Mouse (Mus musculus) liver, embryonic 16.5 days (tissue): ENCODE results near the gene Yif1b. TPM values are rescaled to one million over a fixed set of nuclear protein-coding genes. Genes with fewer than 3 reads are reported as not detected.
A peak's percentile ranks its signal among the peaks of the same experiment; 100 is the strongest.
"Not testable (repeated sequence)": the region's sequence is repeated elsewhere in the genome, so short reads cannot be mapped to it uniquely, and the experiment has no call there.

Source experiments
- ATAC-seq: fragments of 200-750 bp; cut with Nextera tagmentation; 2 replicates; pipeline ENCODE4 v1.8.0; 2017; ENCODE audit warnings: low read depth, mild to moderate bottlenecking, moderate number of reproducible peaks, moderate library complexity
- H3K27ac ChIP-seq: fragments of 300-500 bp; sonication (generic); 2 replicates; pipeline ENCODE4 v1.5.1; 2014; ENCODE audit warnings: mild to moderate bottlenecking, low read length
- H3K27me3 ChIP-seq: fragments of 300-500 bp; sonication (generic); 2 replicates; pipeline ENCODE4 v1.6.1; 2014; ENCODE audit warnings: low read depth, low read length, mixed read lengths; ENCODE audit not compliant: control insufficient read depth, insufficient read depth
- H3K36me3 ChIP-seq: fragments of 300-500 bp; sonication (generic); 2 replicates; pipeline ENCODE4 v1.6.1; 2014; ENCODE audit warnings: mild to moderate bottlenecking; ENCODE audit not compliant: control insufficient read depth, insufficient read depth
- H3K4me1 ChIP-seq: fragments of 300-500 bp; sonication (generic); 2 replicates; pipeline ENCODE4 v1.6.1; 2014; ENCODE audit warnings: low read depth, low read length, mixed read lengths; ENCODE audit not compliant: control insufficient read depth
- H3K4me2 ChIP-seq: fragments of 300-500 bp; sonication (generic); 2 replicates; pipeline ENCODE4 v1.6.1; 2014; ENCODE audit warnings: low read depth, low read length, mixed read lengths
- H3K4me3 ChIP-seq: fragments of 300-500 bp; sonication (generic); 2 replicates; pipeline ENCODE4 v1.5.1; 2014; ENCODE audit warnings: low read depth, mild to moderate bottlenecking, low read length
- H3K9ac ChIP-seq: fragments of 300-500 bp; sonication (generic); 2 replicates; pipeline ENCODE4 v1.6.1; 2014; ENCODE audit warnings: low read depth, low read length
- H3K9me3 ChIP-seq: fragments of 300-500 bp; sonication (generic); replicated peaks from 2 replicates; pipeline ENCODE4 v1.6.1; 2016; ENCODE audit warnings: low read length; ENCODE audit not compliant: control insufficient read depth
- WGBS: fragments of 180-500 bp; shearing (Covaris S2); extraction: QIAGEN DNeasy Blood & Tissue Kit; methylation state at CpG from one replicate; pipeline ENCODE4 v1.1.7; 2014; ENCODE audit not compliant: insufficient replicate concordance; 5-methylcytosine and 5-hydroxymethylcytosine counted together
- polyA plus RNA-seq: library from polyadenylated mRNA; unstranded; fragments of >200 nt; fragmentation: Nextera tagmentation; extraction: Ambion mirVana; gene quantifications from 2 replicates; pipeline ENCODE4 v1.2.1, GENCODE M21; 2015

The Yif1b gene
- polyA plus RNA-seq, 1 experiment from 2014 or later, result 40.3 TPM

DNA sequence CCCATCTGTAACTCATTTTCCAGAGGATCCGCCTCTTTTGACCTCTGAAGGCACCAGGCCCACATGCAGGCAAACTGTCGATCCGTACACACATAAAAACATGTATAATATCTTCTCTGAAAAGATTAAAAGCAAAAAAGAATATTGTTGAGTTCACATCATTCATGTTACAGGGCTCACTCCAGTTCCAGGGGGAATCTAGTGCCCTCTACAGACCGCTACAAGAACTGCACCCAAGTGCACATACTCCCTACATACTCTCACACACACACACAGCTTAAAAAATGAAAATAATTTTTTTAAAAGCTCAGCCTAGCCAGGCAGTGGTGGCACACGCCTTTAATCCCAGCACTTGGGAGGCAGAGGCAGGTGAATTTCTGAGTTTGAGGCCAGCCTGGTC, 3.5 kb upstream of the Yif1b start:
- WGBS, result 76% methylated on average over 5 of the region's 5 CpGs
- no peak for ATAC-seq
- H3K4me3 ChIP-seq, result no peak overlapping the region

DNA sequence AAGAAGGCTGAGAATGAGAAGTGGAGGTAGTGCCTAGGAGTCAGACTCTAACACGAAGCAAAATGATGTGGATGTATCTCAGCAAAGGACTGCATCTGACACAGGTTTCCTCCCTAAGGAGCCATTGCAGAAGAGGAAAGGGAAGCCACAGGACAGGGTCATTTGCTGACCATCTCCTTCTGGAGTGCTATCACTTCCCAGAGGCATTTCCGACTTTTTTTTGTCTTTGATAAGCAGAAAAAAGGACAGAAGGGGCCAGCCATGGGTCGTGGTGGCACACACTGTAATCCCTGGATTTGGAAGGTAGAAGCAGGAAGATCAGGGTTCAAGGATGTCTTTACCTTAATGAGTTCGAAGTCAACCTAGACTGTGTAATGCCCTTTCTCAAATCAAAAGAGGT, 1.5 kb upstream of the Yif1b start:
- WGBS, result 58% methylated on average over 4 of the region's 4 CpGs
- ATAC-seq, result no peak
- Histone ChIP-seq H3K27ac (no peak overlapping the region), H3K27me3 (peaks cover 17% of the 10 kb centered on the region), H3K4me1 (peaks cover 15% of the 10 kb centered on the region), H3K4me3 (no peak overlapping the region), H3K9ac (no peak overlapping the region), H3K4me2 (no peak overlapping the region), H3K9me3 (no peaks in the 10 kb centered on the region), H3K36me3 (no peaks in the 10 kb centered on the region)

More for the DNA sequence above, 3.5 kb upstream of the Yif1b start:
- no peak overlapping the region for H3K9ac ChIP-seq
- H3K27ac ChIP-seq, result no peak overlapping the region
- no peaks in the 10 kb centered on the region for H3K9me3 ChIP-seq
- no peaks in the 10 kb centered on the region for H3K36me3 ChIP-seq
- H3K4me1 ChIP-seq, result peaks cover 15% of the 10 kb centered on the region
- H3K27me3 ChIP-seq, result peaks cover 25% of the 10 kb centered on the region
- no peak overlapping the region for H3K4me2 ChIP-seq

DNA sequence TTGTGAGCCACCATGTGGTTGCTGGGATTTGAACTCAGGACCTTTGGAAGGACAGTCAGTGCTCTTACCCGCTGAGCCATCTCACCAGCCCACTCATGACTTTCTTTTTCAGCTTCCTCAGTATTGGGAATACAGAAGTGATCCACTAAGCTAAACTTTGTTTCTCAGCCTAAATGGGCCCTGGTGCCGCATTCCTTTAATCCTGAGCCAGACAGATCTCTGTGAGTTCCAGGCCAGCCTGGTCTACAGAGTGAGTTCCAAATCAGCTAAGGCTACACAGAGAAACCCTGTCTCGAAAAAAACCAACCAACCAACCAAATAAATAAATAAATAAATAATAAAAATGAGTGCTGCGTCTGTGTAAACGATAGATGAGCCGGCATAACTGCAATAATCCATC, 533 bp upstream of the Yif1b start:
- not testable (repeated sequence) for H3K36me3 ChIP-seq, H3K27me3 ChIP-seq, H3K9me3 ChIP-seq, ATAC-seq
- H3K4me3 ChIP-seq, result peak overlapping the region; percentile 57
- H3K27ac ChIP-seq, result peak overlapping the region; percentile 87
- H3K4me2 ChIP-seq, result peak overlapping the region; percentile 92
- H3K4me1 ChIP-seq, result peaks cover 15% of the 10 kb centered on the region
- WGBS, result 23% methylated on average over 6 of the region's 6 CpGs
- peak overlapping the region; percentile 69 for H3K9ac ChIP-seq

DNA sequence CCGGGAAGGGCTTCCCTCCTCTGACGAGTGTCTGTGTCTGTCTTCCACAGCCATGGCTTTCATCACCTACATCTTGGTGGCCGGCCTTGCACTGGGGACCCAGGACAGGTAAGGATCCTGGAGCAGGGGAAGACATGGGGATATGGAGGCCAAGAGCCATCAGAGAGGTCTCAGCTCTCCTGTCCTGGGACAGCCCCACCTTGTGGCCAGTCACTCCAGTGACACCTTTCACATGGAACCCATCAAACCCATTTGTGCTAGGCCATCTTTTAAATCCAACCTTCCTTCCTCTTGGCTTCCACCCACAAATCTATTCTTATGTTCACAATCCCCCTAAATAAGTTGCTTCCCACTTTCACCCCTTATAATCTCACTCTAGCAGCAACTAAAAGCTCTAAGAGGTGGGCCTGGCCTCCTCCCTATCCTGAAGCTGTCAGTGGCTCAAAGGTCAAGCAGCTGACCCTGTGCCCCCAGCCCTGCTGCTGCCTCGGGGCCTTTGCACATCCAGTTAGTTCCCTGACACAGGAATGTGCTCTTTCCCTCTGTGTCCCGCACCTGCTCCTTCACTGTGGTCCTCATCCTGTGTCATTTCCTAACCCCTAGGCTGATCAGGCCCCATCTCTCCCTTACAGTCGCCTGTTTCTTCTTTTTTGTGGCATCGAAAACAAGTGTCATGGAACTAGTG, 6.7 kb downstream of the Yif1b start:
- H3K36me3 ChIP-seq, result no peaks in the 10 kb centered on the region
- no peak overlapping the region for H3K4me3 ChIP-seq
- H3K4me2 ChIP-seq, result no peak overlapping the region
- no peak overlapping the region for H3K9ac ChIP-seq
- H3K27ac ChIP-seq, result no peak overlapping the region
- WGBS, result 71% methylated on average over 7 of the region's 7 CpGs
- no peaks in the 10 kb centered on the region for H3K27me3 ChIP-seq
- peaks cover 8% of the 10 kb centered on the region for H3K4me1 ChIP-seq
- H3K9me3 ChIP-seq, result no peaks in the 10 kb centered on the region
- ATAC-seq, result no peak

DNA sequence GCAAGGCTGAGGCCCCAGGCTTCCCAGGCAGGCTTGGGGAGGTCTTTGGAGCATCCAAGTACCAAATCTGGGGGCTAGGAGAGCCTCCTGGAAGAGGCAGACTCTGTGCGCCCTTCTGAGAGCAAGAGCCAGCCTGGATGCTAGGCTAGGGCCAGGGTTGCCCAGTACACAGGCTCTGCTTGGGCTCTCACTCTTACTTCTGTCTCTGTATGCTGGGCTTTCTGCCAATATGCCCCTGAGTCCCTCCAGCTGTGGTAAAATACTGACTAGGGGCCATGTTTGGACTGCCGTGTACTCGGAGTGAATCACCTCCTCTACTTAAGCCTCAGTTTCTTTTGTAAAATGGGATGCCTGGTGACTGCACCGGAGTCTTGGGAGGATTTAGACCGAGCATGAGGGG, 7.9 kb downstream of the Yif1b start:
- ATAC-seq, result no peak
- H3K4me3 ChIP-seq, result no peak overlapping the region
- WGBS, result 77% methylated on average over 5 of the region's 5 CpGs
- no peaks in the 10 kb centered on the region for H3K27me3 ChIP-seq
- H3K4me1 ChIP-seq, result peaks cover 8% of the 10 kb centered on the region
- no peak overlapping the region for H3K27ac ChIP-seq
- H3K9me3 ChIP-seq, result no peaks in the 10 kb centered on the region
- H3K4me2 ChIP-seq, result no peak overlapping the region
- H3K36me3 ChIP-seq, result no peaks in the 10 kb centered on the region
- H3K9ac ChIP-seq, result no peak overlapping the region

DNA sequence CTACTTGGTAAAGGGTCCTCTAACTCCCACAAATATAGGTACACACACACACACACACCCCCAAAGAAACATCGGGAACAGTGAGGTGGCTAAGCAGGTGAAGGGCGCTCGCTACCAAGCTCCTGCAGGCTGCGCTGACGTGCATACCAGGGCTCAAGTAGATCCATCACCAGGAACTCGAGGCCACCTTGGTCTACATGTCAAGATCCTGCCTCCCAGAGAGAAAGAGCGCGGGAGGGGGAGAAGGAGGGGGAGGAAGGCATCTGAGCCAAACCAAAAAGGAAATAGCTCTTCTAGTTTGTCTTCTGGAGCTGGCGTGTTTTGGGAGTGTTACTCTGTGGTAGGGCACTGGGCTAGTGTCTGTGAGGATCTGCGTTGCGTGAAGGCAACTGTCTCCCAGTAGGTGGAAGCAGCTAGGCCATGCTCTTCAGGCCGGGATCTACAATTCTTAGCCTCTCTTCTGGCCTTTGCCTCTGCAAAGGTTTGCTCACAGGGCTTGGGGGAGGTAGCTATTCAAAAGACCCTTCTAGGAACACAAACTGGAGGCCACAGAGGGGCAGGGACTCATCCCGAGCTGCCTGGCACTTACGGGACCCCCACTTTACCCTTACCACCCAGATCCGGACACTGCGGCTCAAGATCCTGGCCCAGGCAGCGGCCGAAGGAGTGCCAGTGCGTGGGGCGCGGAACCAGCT, 8.6 kb downstream of the Yif1b start:
- ATAC-seq, result no peak
- H3K9me3 ChIP-seq, result no peaks in the 10 kb centered on the region
- no peaks in the 10 kb centered on the region for H3K27me3 ChIP-seq
- H3K27ac ChIP-seq, result no peak overlapping the region
- H3K4me1 ChIP-seq, result peaks cover 8% of the 10 kb centered on the region
- WGBS, result 73% methylated on average over 21 of the region's 21 CpGs
- H3K4me3 ChIP-seq, result no peak overlapping the region
- H3K36me3 ChIP-seq, result no peaks in the 10 kb centered on the region
- H3K9ac ChIP-seq, result no peak overlapping the region
- H3K4me2 ChIP-seq, result 0 out of 2 replicates have a peak overlapping the region, but pooled peaks have one; percentile 74

DNA sequence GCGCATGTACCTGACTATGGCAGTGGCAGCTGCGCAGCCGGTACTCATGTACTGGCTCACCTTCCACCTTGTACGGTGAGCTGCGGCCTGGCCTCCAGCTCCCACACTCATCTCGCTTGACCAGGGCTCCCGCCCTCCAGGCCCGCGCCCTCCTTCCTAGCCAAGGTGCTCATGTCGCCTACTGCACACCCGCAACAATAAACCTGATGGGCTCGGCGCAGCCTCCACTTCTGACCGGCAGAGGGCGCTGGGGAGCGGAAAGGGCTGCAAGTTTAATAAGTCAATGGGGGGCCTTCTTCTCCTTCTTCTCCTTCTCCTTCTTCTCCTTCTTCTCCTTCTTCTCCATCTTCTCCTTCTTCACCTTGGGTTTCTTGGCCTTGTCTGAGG, 9.2 kb downstream of the Yif1b start:
- 28% methylated on average over 16 of the region's 16 CpGs for WGBS
- ATAC-seq, result no peak
- Histone ChIP-seq H3K9me3 (no peaks in the 10 kb centered on the region), H3K27ac (no peak overlapping the region), H3K4me2 (peak overlapping the region; percentile 74), H3K4me3 (peak overlapping the region; percentile 54), H3K36me3 (no peaks in the 10 kb centered on the region), H3K9ac (no peak overlapping the region), H3K4me1 (peaks cover 8% of the 10 kb centered on the region), H3K27me3 (no peaks in the 10 kb centered on the region)

DNA sequence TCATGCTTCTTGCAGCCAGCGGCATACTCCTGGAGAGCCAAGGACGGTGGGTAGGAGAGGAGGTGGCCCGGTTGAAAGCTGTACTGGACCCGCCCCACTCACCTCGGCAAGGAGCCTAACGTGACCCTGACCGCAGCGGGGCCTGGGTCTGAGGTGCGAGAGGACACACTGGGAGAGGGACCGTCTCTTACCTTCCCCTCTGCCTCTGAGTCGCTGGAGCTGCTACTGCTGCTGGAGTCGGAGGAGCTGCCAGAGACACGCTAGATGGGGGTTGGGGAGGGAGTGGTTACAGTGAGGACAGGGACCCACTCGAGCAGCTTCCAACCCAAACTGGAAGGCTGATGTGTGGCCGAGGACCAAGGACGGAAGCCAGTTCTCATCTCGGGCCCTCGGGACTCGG, 9.6 kb downstream of the Yif1b start:
- Histone ChIP-seq H3K27ac (no peak overlapping the region), H3K36me3 (no peaks in the 10 kb centered on the region), H3K9me3 (no peaks in the 10 kb centered on the region), H3K4me3 (peak overlapping the region; percentile 54), H3K9ac (peak overlapping the region; percentile 55), H3K4me1 (peaks cover 8% of the 10 kb centered on the region), H3K4me2 (peak overlapping the region; percentile 74), H3K27me3 (no peaks in the 10 kb centered on the region)
- 22% methylated on average over 19 of the region's 19 CpGs for WGBS
- peak; percentile 19; the same call in 1 of the 2 replicates for ATAC-seq

DNA sequence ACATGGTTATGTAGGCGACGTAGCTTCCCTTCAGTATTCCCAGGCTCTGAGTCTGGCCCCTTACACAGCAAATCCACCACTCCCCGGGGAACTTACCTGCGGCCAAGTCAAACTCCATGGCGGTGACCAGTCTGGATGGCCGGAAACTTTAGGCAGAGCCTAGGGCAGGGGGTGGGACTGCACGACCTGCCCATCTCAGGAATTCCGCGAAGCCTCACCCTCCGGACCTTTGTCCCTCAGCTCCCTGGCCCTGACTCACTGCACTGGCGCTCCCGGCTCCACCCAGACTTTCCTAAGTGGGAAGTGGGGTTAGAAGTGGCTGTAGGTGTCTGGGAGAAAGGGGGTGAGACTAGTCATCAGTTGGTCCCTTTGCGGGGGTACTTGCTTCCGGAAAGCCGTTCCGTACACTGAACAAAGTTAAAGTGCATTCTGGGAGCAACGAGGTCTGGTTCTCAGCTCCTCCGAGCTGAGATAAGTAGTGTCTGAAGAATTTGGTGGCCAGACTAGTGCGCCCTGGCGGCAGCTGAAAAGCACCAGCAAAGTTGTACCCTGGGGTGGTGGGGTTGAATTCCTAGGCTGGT, 10.2 kb downstream of the Yif1b start, which contains the start of gene 2200002D01Rik:
TSS of gene 2200002D01Rik (minus strand) at position 206 of the 581 bp plus-strand sequence.
- H3K27ac ChIP-seq, result no peak within 1 kb of the TSS
- H3K4me3 ChIP-seq, result peak within 1 kb of the TSS; percentile 54
- peak within 1 kb of the TSS; percentile 55 for H3K9ac ChIP-seq
- H3K36me3 ChIP-seq, result no peaks in the 10 kb centered on the region
- peak within 1 kb of the TSS; percentile 74 for H3K4me2 ChIP-seq
- H3K27me3 ChIP-seq, result no peaks in the 10 kb centered on the region
- WGBS, result 18% methylated on average over 20 of the region's 20 CpGs
- peak; percentile 59; the same call in 1 of the 2 replicates for ATAC-seq
- H3K9me3 ChIP-seq, result no peaks in the 10 kb centered on the region
- peaks cover 11% of the 10 kb centered on the region for H3K4me1 ChIP-seq
